In genomic region chr6:86570830-86571229, GRCm38 (mm10) we compare ENCODE assay signal across 8 mouse cellular contexts. TPM values are rescaled to one million over a fixed set of nuclear protein-coding genes. Genes with fewer than 3 reads are reported as not detected.
DNase-seq lines count a peak whose midpoint lies in the region; ATAC-seq and TF ChIP-seq lines count a peak whose summit lies in the region.

No protein-coding gene starts in this region.

- no peak overlapping the region for H3K9ac ChIP-seq in heart, embryonic 15.5 days
- H3K9ac ChIP-seq in forebrain, embryonic 16.5 days (replicated peaks; ENCODE audit: low read depth, low read length): no peak overlapping the region

- 37% methylated on average over 9 of the region's 9 CpGs for WGBS in heart, embryonic 15.5 days
- 64% methylated on average over 9 of the region's 9 CpGs for WGBS in forebrain, embryonic 16.5 days

- peak; percentile 70 for ATAC-seq in heart, embryonic 15.5 days (replicated peaks; ENCODE audit: insufficient number of reproducible peaks, insufficient read depth, low FRiP score, low read depth)
- no peak for ATAC-seq in forebrain, embryonic 16.5 days

- H3K36me3 ChIP-seq in E14TG2a.4 (ENCODE audit: insufficient read depth, low read length): peaks cover 5% of the 10 kb centered on the region
- no peaks in the 10 kb centered on the region; the same call in 1 of the 2 replicates for H3K36me3 ChIP-seq in heart, embryonic 15.5 days
- H3K36me3 ChIP-seq in forebrain, embryonic 16.5 days (ENCODE audit: control insufficient read depth, insufficient read depth): no peaks in the 10 kb centered on the region

- DNase-seq in adrenal gland, postnatal 14 days: peak; percentile 42
- no peak for DNase-seq in adrenal gland, postnatal 25 days
- DNase-seq in lung, postnatal 36 days: peak; percentile 81
- DNase-seq in left cerebral cortex, adult 11 months (ENCODE audit: low spot score): no peak
- no peak for DNase-seq in adrenal gland, adult 18-20 months (ENCODE audit: low spot score in 2 of 2)

- no peaks in the 10 kb centered on the region for H3K9me3 ChIP-seq in E14TG2a.4 (ENCODE audit: low read length)
- no peaks in the 10 kb centered on the region for H3K9me3 ChIP-seq in heart, embryonic 15.5 days (replicated peaks)
- no peaks in the 10 kb centered on the region for H3K9me3 ChIP-seq in forebrain, embryonic 16.5 days (ENCODE audit: control insufficient read depth, low read length)

- H3K27me3 ChIP-seq in E14TG2a.4 (ENCODE audit: insufficient read depth, low read length): 0 out of 2 replicates have a peak, but pooled peaks cover 5% of the 10 kb centered on the region
- no peaks in the 10 kb centered on the region for H3K27me3 ChIP-seq in heart, embryonic 15.5 days
- H3K27me3 ChIP-seq in forebrain, embryonic 16.5 days (replicated peaks; ENCODE audit: control insufficient read depth, insufficient read depth, low read length): no peaks in the 10 kb centered on the region

- peaks cover 30% of the 10 kb centered on the region for H3K4me1 ChIP-seq in E14TG2a.4 (replicated peaks; ENCODE audit: low read depth, low read length)
- peaks cover 33% of the 10 kb centered on the region for H3K4me1 ChIP-seq in heart, embryonic 15.5 days (replicated peaks)
- H3K4me1 ChIP-seq in forebrain, embryonic 16.5 days (replicated peaks; ENCODE audit: control insufficient read depth, insufficient read depth, low read length): peaks cover 8% of the 10 kb centered on the region

- H3K27ac ChIP-seq in heart, embryonic 15.5 days: peak overlapping the region; percentile 26; the same call in 1 of the 2 replicates
- H3K27ac ChIP-seq in forebrain, embryonic 16.5 days (ENCODE audit: low read length): no peak overlapping the region

- TF ChIP-seq CTCF in E14TG2a.4 (conservative IDR thresholded peaks at IDR 0.05; ENCODE audit: low read length): no peak

- peak overlapping the region; percentile 14 for H3K4me3 ChIP-seq in E14TG2a.4 (replicated peaks; ENCODE audit: low read length)
- no peak overlapping the region for H3K4me3 ChIP-seq in heart, embryonic 15.5 days
- no peak overlapping the region for H3K4me3 ChIP-seq in forebrain, embryonic 16.5 days (replicated peaks; ENCODE audit: low read length)

- no peak overlapping the region for H3K4me2 ChIP-seq in heart, embryonic 15.5 days
- H3K4me2 ChIP-seq in forebrain, embryonic 16.5 days (ENCODE audit: low read length): no peak overlapping the region

RNA-seq across cellular contexts. Expression of gene Pcbp1, which starts 44.7 kb away (rescaled TPM):
- 260 TPM in 2 replicates for total RNA-seq in adrenal gland, postnatal 14 days (2021)
- 296 and 313 TPM in 2 replicates for total RNA-seq in adrenal gland, postnatal 25 days (2021)
- 313 and 337 TPM in 2 replicates for polyA plus RNA-seq in heart, embryonic 15.5 days (2015; fragmentation: Nextera tagmentation; extraction: Ambion mirVana)
- polyA plus RNA-seq in forebrain, embryonic 16.5 days (2015; fragmentation: Nextera tagmentation; extraction: Ambion mirVana): 256 and 326 TPM in 2 replicates
- 100 to 1,000 TPM; 331 to 339 TPM for total RNA-seq in adrenal gland, adult 18-20 months (2021)

RNA-seq across cellular contexts. Expression of gene Asprv1, which starts 57.1 kb away (rescaled TPM):
- total RNA-seq in adrenal gland, postnatal 14 days (2021): 0.41 TPM in 1 of 2 replicates, not detected in the other
- not detected in 2 replicates for total RNA-seq in adrenal gland, postnatal 25 days (2021)
- 0.57 and 0.84 TPM in 2 replicates for polyA plus RNA-seq in heart, embryonic 15.5 days (2015; fragmentation: Nextera tagmentation; extraction: Ambion mirVana)
- 0.92 and 1.6 TPM in 2 replicates for polyA plus RNA-seq in forebrain, embryonic 16.5 days (2015; fragmentation: Nextera tagmentation; extraction: Ambion mirVana)
- total RNA-seq in adrenal gland, adult 18-20 months (2021): under 1 TPM in 1 of 2 experiments, not detected in 1; 0.32 TPM

Comparison
In these comparisons a context has a peak if more than half of its experiments do, and no peak if none do; other contexts are left out.
1. DNase-seq: peak in adrenal gland, postnatal 14 days (single experiment) and lung, postnatal 36 days (single experiment); none in adrenal gland, postnatal 25 days (single experiment), left cerebral cortex, adult 11 months (single experiment) and adrenal gland, adult 18-20 months (0 of 2).